Mouse (Mus musculus) heart, adult 10 weeks (tissue): ENCODE results near the gene Rassf10. TPM values are rescaled to one million over a fixed set of nuclear protein-coding genes. Genes with fewer than 3 reads are reported as not detected.

Experiments used
- polyA plus RNA-seq: library from polyadenylated mRNA; stranded (reverse); fragments of 350-450 nt; fragmentation: Illumina TruSeq; extraction: RNeasy Lipid Tissue Mini Kit (QIAGEN cat#74804); gene quantifications from one replicate; pipeline ENCODE4 v1.2.3, GENCODE M21; 2014; ENCODE audit warnings: low read depth, low replicate concordance

Rassf10 gene
- 1.1 TPM for polyA plus RNA-seq

GRCm38 (mm10) chr7:112953777-112954291, at the start of gene Rassf10:
Gene Rassf10, plus strand, starts transcription at chr7:112953962.

